Mouse (Mus musculus): ENCODE measurements at regions not wholly inside any gene's neighbourhood (a gene's known extent, or its start where the extent isn't known, plus 50 kb on each side); places are given as distances from the start of the nearest gene placed in this dataset.

DNA sequence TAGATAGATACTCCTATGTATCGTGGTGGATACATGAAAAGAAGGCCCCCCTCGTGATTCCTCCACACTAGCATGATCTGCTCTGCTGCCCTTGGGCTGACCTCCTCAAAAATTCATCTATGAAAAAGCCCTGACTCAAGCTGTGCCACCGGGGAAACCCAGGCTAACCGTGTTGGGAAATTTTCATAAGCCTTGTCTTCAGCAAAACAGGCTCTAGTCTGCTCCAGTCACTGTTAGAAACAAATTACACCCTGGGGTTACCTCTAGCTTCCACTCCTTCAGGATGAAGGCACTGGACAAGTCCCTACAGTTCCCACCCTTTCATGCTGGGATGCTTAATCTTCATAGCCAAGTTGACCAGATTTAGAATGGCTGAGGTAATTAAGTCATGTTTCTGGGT lies 315.0 kb upstream of the Nrp1 start:
- no peak for DNase-seq (ENCODE audit: low spot score in 2 of 2)

DNA sequence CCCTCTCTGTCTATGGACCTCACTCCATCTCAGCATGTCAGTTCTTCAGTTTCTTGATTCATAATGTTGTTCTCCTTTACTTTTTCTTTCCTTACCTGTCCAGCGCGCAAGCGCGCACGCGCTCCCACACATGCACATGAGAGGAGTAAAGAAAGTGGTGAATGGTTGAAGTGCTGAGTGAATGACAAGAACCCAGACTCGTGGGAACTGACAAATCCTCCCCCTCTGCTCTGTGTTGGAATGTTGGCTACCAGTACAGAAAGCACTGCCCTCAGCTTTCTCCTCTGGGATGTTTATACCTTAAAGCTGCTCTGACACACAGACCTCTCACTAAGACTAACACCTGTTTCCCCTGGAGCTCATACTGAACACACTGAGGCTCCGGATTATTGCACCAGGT lies 302.2 kb upstream of the Nrp1 start:
- no peak for DNase-seq (ENCODE audit: low spot score in 2 of 2)

DNA sequence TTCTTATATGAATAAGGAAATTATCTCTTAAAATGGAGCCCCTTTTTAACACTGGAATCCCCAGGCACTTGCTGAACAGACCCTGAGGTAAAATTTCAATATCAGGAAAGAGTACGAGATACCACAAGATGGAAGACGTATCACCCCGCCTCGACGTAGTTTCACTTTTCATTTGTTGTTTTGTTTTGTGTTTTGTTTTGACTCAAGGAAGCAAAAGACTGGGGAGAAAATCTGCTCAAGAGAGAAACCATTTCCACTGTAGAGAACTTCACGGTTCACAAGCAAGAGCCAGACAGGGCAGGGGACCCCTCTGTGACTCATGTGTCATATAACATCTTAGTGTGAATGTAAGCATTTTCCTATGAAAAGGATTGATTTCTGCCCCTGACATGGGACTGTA lies 300.6 kb upstream of the Nrp1 start:
- DNase-seq (ENCODE audit: low spot score in 2 of 2): no peak

DNA sequence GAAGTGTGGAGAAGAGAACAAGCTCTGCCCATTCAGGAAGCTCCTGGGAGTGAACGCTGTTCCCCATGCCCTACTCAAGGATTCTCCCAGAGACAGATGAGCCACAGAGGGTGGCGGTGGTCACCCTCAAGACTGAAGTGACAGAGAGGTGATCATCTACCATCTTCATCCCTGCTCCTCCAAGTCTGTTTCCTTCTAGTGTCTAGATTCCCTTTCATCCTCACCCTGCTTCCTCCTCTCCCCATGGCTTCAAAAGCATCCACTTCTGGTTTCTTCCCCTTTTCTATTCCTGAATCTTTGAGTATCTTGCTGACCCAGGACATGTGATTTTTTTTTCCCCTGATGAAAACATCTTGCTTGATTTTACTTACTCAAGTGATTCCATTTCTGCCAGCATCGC lies 298.6 kb upstream of the Nrp1 start:
- DNase-seq (ENCODE audit: low spot score in 2 of 2): no peak

DNA sequence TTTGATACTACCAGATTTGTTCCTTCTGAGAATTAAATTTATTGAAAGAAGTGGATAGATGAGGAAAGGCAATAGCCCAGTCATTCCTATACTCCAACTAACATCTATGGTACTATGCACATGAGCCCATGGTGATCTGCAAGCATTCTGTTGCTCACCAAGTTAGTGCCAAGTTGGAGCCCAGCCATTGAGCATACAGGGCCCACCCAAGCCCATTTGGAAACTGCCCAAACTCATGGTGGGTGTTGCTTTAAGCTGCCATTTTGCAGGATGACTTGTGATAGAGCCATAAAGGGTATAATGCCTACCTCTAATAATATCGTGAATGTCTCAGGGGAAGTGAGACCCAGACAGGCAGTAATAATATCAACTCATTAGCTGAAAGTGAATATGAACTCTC lies 294.2 kb upstream of the Nrp1 start:
- DNase-seq (ENCODE audit: low spot score in 2 of 2): no peak

DNA sequence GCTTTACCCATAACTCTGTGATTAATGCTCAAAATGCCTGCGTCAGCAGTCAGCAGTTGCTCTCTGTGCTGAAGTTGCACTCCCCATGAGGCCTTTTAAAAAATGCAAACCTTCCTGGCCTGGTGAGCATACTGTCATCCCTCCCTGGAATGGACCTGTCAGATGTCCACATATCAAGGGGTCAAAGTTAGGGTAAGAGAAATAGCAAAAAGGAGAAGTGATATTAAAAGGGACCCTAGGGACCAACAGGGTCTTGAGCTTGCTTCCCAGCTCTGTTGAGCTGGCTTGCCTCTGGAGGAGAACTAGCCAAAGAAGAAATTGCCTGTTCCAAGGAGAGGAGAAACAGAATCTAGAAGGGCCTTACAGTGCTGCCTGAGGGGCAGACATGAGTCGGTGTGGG lies 293.3 kb upstream of the Nrp1 start:
- no peak for DNase-seq (ENCODE audit: low spot score in 2 of 2)

DNA sequence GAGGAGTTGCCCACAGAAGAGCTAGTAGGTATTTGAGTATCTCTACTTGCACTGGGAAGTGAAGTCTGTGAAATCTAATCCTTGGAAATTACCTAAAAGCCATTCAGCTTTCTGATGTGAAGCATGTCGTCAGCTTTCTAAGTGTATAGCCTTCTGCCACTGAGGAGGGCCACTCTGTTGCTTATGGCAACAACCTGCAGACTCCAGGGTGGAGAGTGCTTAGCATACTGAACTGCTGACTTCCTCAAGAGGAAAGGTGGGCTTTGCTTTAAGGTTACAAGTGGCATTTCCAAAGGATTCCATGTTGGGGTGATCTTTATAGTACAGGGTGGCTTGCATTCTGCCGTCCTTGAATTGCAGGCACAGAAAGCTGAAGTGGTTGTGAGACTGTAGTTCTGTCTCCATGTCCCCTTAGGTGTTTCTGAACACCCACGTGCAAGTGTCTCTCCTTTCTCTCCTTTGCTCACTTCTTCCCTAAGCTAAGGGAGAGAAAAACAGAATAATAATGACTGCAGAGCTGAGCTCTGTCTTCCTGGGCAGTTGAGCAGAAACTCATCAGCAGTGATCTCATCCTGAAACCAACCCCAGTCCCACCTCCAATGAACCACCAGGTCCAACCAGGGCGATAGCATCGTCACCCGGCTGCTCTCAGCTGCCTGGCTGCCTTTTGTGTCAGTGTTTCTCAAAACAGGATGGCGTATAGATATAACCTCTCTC lies 292.3 kb upstream of the Nrp1 start:
- no peak for DNase-seq (ENCODE audit: low spot score in 2 of 2)

DNA sequence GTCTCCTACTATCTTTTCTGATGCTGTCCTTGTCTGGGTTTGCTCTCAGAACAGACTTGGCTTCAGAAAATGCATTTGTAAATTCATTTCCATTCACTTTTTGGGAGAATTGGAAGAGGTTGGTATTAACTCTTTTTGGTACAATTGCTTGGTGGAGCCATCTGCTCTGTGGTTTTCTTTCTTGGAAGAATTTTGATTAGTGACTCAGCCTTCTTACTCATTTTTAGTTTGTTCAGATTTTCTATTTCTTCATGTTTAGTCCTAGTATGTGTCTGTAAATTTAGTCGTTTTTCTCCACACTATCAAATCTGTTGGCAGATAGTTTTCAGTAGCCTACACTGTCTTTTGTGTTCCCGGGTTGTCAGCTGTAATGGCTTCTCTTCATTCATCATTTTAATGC lies 288.7 kb upstream of the Nrp1 start:
- no peak for DNase-seq (ENCODE audit: low spot score in 2 of 2)

DNA sequence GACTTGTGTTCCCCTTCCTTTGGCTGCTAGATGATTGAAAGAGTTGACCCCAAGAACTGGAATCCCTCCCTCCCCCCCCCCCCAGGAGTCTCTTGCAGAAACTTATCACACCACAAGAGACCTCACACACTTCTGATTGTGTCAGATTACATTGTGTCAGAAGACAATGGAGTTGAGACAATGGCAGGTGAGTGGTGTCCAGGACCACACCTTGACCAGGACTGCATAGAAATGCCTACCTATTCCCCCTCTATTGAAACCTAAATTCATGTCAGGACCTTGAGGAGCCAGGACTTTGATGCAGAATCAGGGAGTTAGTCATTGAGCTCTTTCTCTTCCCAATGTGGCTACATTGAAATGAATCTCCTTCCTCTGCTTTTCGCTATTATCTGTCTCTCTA lies 282.8 kb upstream of the Nrp1 start:
- DNase-seq (ENCODE audit: low spot score in 2 of 2): no peak

DNA sequence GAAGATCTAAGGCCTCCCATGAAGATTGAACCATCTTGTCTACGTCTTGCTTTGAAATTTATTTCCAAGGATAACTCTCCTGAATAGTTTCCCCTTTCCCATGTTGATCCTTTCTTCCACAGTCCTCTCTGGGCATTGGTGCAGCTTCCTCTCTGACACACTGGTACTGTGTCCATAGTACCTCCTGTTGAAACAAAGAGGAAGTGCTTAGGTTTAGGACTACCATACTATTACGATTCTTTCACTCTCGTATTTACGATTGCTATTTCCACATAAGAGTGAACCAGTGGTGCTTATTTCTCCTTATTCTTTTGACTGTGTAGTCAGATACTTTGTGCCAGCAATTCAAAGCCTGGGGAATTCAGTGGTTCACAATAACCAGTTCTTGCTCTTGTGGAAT lies 282.2 kb upstream of the Nrp1 start:
- DNase-seq (ENCODE audit: low spot score in 2 of 2): no peak

DNA sequence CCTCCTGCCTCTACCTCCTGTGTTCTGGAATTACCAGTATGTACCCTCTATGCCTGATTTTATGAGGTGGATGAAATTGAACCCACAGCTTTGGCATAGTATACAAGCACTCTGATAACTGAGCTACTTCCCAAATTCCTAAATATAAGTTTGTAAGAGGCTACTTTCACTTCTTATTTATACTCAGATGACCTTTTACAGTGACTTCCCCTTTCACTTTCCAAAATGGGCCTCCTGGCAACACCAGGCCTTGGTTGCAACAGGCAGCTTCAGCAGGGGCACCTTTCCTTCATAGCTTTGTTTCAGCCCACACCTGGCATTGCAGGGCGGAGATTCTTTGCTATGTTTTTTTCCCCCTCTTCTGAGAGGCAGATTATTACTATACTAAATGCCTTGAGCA lies 279.7 kb upstream of the Nrp1 start:
- DNase-seq (ENCODE audit: low spot score in 2 of 2): no peak

DNA sequence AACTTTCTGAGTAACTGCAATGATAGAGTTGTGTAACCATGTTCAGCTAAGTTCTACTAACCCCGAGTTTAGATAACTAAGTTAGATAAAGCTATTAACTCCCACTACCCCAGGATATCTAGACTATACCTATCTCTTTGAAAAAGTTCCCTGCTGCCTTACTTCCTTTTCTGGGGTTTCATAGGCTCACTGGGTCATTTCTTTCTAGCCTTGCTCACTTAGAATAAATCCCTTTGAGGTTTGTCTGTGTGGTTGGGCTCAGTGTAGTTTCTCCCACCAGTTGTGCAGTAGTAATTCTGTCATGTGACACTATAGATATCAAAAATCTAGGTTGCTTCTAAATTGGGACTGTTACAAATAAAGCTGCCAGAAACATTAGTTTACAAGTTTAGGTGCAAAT lies 272.6 kb upstream of the Nrp1 start:
- DNase-seq (ENCODE audit: low spot score in 2 of 2): no peak

DNA sequence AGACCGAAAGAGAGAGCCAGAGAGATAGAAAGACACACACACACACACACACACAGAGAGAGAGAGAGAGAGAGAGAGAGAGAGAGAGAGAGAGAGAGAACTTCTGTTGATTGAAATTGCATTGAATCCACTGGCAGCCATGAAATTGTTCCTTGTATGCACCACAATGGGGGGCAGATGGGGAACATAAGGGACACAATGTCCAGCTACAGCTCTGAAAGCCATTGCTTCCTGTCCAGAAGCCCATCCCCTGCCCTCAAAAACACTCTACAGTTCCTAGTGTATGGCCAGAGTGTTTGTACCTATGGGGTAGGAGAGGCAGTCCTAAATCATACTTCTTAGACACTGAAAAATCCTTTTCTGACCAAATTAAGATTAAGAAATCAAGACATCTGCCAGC lies 270.9 kb upstream of the Nrp1 start:
- DNase-seq (ENCODE audit: low spot score in 2 of 2): no peak

DNA sequence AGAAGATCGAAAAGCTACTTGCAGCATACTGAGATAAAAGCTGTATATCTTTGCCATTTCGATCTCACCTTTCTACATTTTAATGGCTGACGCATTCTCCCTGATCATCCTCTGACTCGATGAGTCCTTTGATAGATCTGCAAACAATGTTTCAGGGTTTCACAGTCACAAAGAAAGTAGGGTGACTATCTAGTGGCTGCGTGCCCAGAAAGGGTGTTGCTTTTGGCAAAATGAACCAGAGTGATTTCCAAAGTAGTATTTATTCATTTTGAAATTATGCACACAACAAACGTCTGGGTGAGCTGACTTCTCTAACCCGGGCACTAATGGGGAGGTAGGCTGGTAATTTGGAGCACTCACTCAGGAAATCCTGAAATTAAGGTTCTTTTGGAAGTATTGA lies 265.6 kb upstream of the Nrp1 start:
- no peak for DNase-seq (ENCODE audit: low spot score in 2 of 2)

DNA sequence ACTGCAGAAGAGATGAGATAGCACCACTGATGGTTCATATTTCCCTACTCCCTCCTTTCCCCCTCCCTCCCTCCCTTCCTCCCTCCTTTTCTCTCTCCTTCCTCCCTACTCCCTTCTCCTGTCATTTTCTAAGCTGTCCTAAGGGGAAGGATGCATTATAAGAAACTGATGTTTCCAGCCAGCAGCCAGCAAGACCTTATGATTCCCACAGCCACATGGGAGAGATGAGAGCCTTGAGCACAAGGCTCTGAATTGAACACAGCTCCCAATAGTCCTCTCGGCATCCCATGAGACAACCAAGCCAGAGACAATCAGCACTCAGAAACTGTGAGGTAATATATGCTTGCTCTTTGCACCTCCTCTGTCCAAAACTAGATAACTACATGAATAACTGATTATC lies 263.0 kb upstream of the Nrp1 start:
- no peak for DNase-seq (ENCODE audit: low spot score in 2 of 2)

DNA sequence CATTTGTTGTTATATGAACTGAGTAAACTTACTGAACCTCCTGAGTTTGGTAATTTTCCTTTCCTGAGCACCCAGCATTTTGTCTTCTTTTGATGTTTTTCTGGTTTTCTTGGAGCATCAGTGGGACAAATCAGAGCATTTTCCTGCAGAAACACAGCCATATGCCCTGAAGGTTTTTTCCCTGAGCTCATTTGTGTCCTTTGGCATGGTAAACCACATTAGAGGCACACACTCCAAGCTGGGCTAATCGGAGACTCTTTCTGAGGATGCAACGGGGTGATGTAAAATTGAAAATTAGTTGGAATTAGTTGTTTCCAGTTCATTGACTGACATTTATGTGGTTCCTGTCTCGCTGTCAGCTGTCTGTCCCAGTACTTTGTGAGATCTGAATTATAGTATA lies 260.8 kb upstream of the Nrp1 start:
- no peak for DNase-seq (ENCODE audit: low spot score in 2 of 2)

DNA sequence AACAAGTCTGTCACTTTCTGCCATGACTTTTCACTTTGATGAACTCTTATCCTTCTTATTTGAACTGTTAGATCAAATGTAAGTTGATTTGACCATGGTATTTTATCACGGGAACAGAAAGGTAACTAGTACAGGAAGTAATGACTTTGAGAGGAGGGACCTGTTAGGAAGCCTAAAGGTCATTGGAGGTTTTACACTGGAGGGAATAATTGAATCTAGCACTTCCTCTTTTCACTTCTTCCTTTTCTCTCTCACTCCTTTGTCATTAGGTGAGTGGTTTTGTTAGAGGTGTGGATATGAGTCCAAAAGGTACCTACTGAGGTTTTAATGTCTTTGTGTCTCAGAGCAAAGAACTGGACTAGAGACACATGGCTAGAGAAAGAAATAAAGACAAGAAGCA lies 255.0 kb upstream of the Nrp1 start:
- no peak for DNase-seq (ENCODE audit: low spot score in 2 of 2)

DNA sequence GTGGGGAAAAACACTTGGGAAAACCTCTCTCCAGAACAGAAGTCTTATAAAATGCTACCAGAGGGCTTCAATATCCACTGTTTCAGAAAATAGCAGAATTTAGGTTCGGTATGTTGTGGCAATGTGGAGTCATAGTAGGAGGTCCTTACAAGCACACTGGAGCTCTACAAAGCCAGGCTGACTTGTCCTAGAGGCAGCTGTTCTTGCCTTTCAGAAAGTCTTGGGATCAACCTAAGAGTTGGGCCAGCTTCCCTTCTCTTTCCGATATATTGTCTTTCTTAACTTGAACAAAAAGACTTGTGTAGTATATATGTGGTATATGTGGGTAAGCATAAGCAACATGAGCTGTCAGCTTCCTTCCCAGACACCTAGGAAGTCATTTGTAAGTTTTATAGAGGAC lies 251.8 kb upstream of the Nrp1 start:
- DNase-seq (ENCODE audit: low spot score in 2 of 2): no peak

DNA sequence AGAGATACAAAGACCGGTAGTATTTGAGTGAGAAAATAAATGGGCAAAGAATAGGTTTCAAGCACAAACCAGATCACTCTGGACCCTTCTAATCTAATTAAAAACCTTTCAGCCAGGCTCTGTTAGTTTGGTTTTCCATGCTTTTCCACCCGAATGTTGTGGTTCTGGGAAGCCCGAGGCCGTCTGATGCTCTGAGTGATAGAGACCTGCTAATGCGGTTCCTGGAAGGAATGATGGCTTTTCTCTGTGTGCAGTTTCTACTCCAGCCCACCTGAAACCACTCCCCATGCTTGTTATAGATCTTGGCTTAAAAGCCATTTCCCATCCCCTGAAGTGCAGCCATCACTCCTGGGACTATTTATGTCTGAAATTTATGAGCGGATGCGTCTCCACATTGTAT lies 251.4 kb upstream of the Nrp1 start:
- DNase-seq (ENCODE audit: low spot score in 2 of 2): no peak

DNA sequence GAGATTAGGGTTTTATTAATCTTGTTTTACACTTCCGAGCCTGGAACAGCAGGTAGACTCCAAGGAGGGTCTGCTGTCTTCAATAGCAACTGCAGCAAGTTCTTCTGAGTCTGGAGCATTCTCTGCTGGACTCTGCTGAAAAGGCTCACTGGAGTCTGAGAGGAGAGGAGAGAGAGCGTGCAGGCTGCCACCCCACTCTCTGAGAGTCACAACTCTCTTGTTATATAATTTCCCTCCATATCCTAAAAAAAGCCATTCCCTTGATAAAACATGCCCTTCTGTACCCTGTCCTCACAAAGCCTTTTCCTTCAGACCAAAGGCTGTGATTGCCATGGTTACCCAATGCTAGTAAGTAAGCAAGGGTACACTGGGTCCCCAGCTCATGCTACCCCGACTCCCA lies 249.4 kb upstream of the Nrp1 start:
- no peak for DNase-seq (ENCODE audit: low spot score in 2 of 2)

DNA sequence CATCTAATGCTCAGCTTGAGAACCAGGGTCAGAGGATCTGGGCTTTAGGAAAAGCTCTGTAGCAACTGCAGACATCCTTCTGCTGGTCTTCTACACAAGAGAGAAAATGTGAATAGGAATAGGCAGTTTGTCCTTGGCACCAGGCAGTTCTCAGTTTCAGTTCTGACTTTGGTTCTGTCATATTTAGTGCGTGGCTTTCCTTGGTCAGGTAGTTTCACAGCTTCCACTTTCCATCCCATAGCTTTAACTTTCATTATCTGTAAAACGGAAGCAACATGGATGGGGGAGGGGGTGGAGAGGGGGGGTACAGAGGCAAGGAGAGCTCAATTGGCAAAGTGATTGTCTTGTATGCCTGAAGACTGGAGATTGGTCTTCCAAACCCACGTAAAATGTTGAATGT lies 247.3 kb upstream of the Nrp1 start:
- DNase-seq (ENCODE audit: low spot score in 2 of 2): no peak

DNA sequence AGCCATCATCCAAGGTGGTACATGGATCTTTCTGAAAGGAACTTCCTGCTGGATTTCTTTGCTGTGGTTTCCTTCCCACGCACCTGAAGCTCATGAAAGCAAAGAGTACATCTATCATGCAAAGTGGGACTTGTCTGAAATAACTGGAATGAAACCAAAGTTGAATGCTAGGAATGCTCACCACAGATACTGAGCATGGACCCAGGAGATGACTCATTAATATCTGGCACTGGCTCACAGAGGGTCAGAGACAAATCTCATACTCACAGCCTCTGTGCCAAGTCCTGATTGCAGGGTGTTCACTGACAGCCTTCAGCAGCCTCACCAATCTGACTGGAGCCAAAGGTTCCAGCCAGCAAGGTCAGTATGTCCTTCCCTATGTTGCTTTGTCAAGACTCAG lies 245.3 kb upstream of the Nrp1 start:
- DNase-seq (ENCODE audit: low spot score in 2 of 2): no peak

DNA sequence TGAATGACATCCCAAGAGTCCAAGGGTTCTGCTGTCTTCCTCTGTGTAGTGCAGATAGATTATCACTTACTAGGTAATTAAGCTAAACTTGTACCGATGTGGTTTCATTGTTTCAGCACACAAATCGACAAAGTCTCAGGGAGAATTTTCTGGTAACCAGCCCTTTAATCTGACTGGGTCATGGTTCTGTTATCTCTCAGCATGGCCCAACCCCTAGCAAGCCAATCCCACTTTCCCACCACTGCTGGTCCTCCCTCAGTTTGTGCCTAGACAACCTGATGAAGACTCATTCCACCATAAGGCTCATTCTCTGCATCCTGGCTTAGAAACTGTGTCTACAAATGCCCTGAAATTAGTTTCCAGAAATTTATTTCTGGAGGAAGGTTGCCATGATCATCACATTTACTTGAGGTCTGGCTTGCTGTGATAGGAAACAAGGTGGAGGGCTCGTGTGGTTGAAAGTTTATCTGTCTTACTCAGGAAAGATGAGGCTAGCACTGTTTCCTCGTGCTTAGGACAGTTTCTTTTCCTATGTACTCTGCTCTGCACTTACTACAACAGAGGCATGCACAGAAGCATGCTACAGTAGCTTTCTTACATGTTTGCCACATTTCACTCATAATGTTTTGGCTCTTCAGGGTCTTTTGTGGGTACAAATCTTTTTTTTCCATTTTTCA lies 217.0 kb upstream of the Nrp1 start:
- DNase-seq (ENCODE audit: low spot score in 2 of 2): no peak

DNA sequence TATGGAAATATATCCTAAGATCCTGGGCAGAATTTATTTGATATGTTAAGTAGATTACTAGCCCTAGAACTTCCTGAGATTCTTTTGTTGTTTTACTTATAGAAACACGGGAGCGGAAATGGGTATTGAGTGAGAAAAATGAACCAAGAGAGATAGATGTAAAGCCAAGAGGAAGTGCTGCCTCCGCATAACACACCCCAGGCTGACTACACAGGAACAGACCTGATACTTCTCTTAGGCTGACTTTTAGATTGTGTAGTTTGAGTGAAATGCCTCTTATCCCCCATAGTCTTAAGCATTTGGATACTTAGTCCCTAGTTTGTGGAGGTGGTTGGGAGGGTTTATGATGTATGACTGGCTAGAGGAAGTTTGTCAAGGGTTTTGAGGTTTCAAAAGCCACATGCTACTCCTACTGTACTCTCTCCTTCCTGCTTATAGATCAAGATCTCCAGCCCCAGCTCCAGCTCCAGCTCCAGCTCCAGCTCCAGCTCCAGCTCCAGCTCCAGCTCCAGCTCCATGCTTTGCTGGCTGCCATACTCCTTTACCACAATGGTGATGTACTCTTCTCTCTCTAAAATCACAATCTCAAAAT lies 210.0 kb upstream of the Nrp1 start:
- DNase-seq (ENCODE audit: low spot score in 2 of 2): no peak
